Mouse (Mus musculus) midbrain, embryonic 10.5 days (tissue): ENCODE data around the gene Mab21l3. TPM values are rescaled to one million over a fixed set of nuclear protein-coding genes. Genes with fewer than 3 reads are reported as not detected.

Source experiments
- DNase-seq: peaks from one replicate; pipeline ENCODE4 v3.0.0-alpha.2; 2017; ENCODE audit warnings: low spot score
- H3K27ac ChIP-seq: fragments of 300-500 bp; sonication (generic); replicated peaks from 2 replicates; pipeline ENCODE4 v1.5.1; 2016; ENCODE audit warnings: mild to moderate bottlenecking
- H3K27me3 ChIP-seq: fragments of 300-500 bp; sonication (generic); 2 replicates; pipeline ENCODE4 v1.6.1; 2016; ENCODE audit warnings: low read depth, mild to moderate bottlenecking; ENCODE audit not compliant: poor library complexity, severe bottlenecking
- H3K36me3 ChIP-seq: fragments of 300-500 bp; sonication (generic); 2 replicates; pipeline ENCODE4 v1.6.1; 2016; ENCODE audit warnings: mild to moderate bottlenecking, moderate library complexity
- H3K4me1 ChIP-seq: fragments of 300-500 bp; sonication (generic); 2 replicates; pipeline ENCODE4 v1.6.1; 2016
- H3K4me3 ChIP-seq: fragments of 300-500 bp; sonication (generic); 2 replicates; pipeline ENCODE4 v1.5.1; 2016; ENCODE audit warnings: mild to moderate bottlenecking, moderate library complexity
- H3K9me3 ChIP-seq: fragments of 300-500 bp; sonication (generic); replicated peaks from 2 replicates; pipeline ENCODE4 v1.6.1; 2016; ENCODE audit warnings: mild to moderate bottlenecking
- WGBS: fragments of 180-500 bp; shearing (Covaris S2); methylation state at CpG from one replicate; pipeline ENCODE4 v1.1.7; 2016; 5-methylcytosine and 5-hydroxymethylcytosine counted together
- polyA plus RNA-seq: library from polyadenylated mRNA; unstranded; fragments of >200 nt; fragmentation: Nextera tagmentation; extraction: Ambion mirVana; gene quantifications from 2 replicates; pipeline ENCODE4 v1.2.1, GENCODE M21; 2016

The Mab21l3 gene
- polyA plus RNA-seq, 1 experiment from 2014 or later = 0.43 TPM

GRCm38 (mm10) chr3:101873061-101873675 lies 24.4 kb upstream of the Mab21l3 start:
- Histone ChIP-seq H3K36me3 (0 out of 2 replicates have a peak, but pooled peaks cover 4% of the 10 kb centered on the region), H3K4me3 (no peak overlapping the region), H3K27me3 (peaks cover 8% of the 10 kb centered on the region), H3K9me3 (no peaks in the 10 kb centered on the region), H3K27ac (no peak overlapping the region), H3K4me1 (peaks cover 21% of the 10 kb centered on the region)
- no peak for DNase-seq
- WGBS = 87% methylated on average over 7 of the region's 7 CpGs

DNA sequence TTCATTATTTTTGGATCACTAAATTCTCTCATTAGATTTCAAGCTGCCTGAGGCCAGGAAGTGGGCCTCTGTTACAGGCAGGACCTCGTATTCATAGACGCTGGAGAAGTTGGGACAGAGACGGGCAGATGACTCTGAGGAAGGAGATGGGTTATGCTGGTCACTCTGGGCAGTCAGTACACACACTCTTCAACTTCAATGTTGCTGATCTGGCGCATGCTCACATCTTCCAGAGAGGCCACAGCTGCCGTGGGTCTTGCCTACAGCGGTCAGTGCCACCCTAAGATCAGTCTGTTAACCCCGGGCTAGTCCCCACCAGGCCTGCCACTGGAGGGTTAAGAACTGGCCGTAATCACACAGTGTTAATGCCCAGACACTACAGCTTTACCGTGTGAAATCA lies 23.2 kb upstream of the Mab21l3 start:
- peaks cover 15% of the 10 kb centered on the region for H3K4me1 ChIP-seq
- H3K4me3 ChIP-seq = no peak overlapping the region
- no peaks in the 10 kb centered on the region for H3K36me3 ChIP-seq
- no peak for DNase-seq
- peaks cover 8% of the 10 kb centered on the region for H3K27me3 ChIP-seq
- no peak overlapping the region for H3K27ac ChIP-seq
- H3K9me3 ChIP-seq = no peaks in the 10 kb centered on the region
- 91% methylated on average over 9 of the region's 9 CpGs for WGBS

GRCm38 (mm10) chr3:101867001-101867421 lies 18.3 kb upstream of the Mab21l3 start:
- Histone ChIP-seq H3K4me3 (no peak overlapping the region), H3K9me3 (no peaks in the 10 kb centered on the region), H3K4me1 (no peaks in the 10 kb centered on the region), H3K27ac (no peak overlapping the region), H3K36me3 (peaks cover 8% of the 10 kb centered on the region; the same call in 1 of the 2 replicates), H3K27me3 (no peaks in the 10 kb centered on the region)
- DNase-seq = no peak
- 82% methylated on average over 4 of the region's 4 CpGs for WGBS

- Histone ChIP-seq H3K27me3 (no peaks in the 10 kb centered on the region), H3K9me3 (no peaks in the 10 kb centered on the region), H3K27ac (no peak overlapping the region), H3K4me1 (peaks cover 6% of the 10 kb centered on the region), H3K36me3 (peaks cover 8% of the 10 kb centered on the region; the same call in 1 of the 2 replicates), H3K4me3 (no peak overlapping the region)
- 85% methylated on average over 3 of the region's 3 CpGs for WGBS
- no peak for DNase-seq
Measured at GRCm38 (mm10) chr3:101861856-101862255, 13.1 kb upstream of the Mab21l3 start.

- H3K27ac ChIP-seq = no peak overlapping the region
- peaks cover 8% of the 10 kb centered on the region; the same call in 1 of the 2 replicates for H3K36me3 ChIP-seq
- no peak overlapping the region for H3K4me3 ChIP-seq
- 84% methylated on average over 7 of the region's 7 CpGs for WGBS
- H3K27me3 ChIP-seq = no peaks in the 10 kb centered on the region
- H3K9me3 ChIP-seq = no peaks in the 10 kb centered on the region
- peaks cover 6% of the 10 kb centered on the region for H3K4me1 ChIP-seq
- DNase-seq = no peak
Measured at GRCm38 (mm10) chr3:101860151-101860550, 11.4 kb upstream of the Mab21l3 start.

DNA sequence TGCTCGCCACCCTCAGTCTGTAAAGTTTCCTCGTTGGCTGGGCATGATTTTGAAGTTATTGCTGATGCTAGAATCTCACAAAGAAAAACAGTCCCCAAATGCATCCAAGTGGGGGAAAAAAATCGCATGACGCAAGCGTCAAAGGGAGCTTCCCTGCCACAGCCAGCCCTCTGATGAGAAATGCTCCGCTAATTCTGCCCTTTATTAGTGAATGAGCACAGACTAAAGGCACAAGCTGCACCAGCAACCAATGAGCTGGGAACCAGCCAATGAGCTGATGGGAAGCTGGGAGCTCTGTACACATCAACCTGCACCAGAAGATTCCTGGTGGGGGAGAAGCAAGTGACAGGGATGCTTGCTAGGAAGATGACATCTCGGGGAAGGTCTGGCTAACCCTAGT lies 11.0 kb upstream of the Mab21l3 start:
- DNase-seq = no peak
- Histone ChIP-seq H3K4me1 (peaks cover 6% of the 10 kb centered on the region), H3K27me3 (no peaks in the 10 kb centered on the region), H3K4me3 (no peak overlapping the region), H3K27ac (no peak overlapping the region), H3K36me3 (peaks cover 8% of the 10 kb centered on the region; the same call in 1 of the 2 replicates), H3K9me3 (no peaks in the 10 kb centered on the region)
- 69% methylated on average over 7 of the region's 7 CpGs for WGBS

- Histone ChIP-seq H3K4me1 (no peaks in the 10 kb centered on the region), H3K4me3 (no peak overlapping the region), H3K27me3 (no peaks in the 10 kb centered on the region), H3K27ac (no peak overlapping the region), H3K36me3 (no peaks in the 10 kb centered on the region), H3K9me3 (no peaks in the 10 kb centered on the region)
- no peak for DNase-seq
- WGBS = 75% methylated on average over 1 of the region's 1 CpGs
Measured at GRCm38 (mm10) chr3:101854075-101854474, 5.3 kb upstream of the Mab21l3 start.

- Histone ChIP-seq H3K27me3 (no peaks in the 10 kb centered on the region), H3K4me1 (no peaks in the 10 kb centered on the region), H3K27ac (no peak overlapping the region), H3K9me3 (no peaks in the 10 kb centered on the region), H3K4me3 (no peak overlapping the region), H3K36me3 (no peaks in the 10 kb centered on the region)
- DNase-seq = no peak
- 84% methylated on average over 6 of the region's 6 CpGs for WGBS
Measured at GRCm38 (mm10) chr3:101851363-101851762, 2.6 kb upstream of the Mab21l3 start.

DNA sequence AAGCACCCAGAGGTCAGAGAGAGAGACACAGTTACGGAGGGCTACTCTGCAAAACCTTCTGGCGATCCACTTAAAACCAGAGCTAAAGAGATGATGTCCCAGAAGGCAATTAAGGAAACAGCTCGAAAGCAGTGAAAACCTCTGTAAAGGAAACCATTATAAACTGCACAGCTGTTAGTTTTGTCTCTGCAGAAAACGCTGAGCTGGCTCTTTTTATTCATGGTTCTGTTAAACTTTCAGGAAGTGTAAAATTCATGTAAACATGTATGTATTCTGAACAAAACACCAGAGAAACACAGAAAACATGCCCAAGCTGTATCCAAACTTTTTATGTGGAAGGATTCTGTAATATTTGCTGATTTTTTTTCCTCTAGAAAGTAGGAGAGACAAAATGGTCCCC lies 2.7 kb downstream of the Mab21l3 start:
- DNase-seq = no peak
- Histone ChIP-seq H3K36me3 (no peaks in the 10 kb centered on the region), H3K9me3 (no peaks in the 10 kb centered on the region), H3K4me1 (no peaks in the 10 kb centered on the region), H3K4me3 (no peak overlapping the region), H3K27ac (no peak overlapping the region), H3K27me3 (no peaks in the 10 kb centered on the region)
- 86% methylated on average over 4 of the region's 4 CpGs for WGBS

- Histone ChIP-seq H3K27ac (no peak overlapping the region), H3K9me3 (no peaks in the 10 kb centered on the region), H3K4me3 (no peak overlapping the region), H3K4me1 (no peaks in the 10 kb centered on the region), H3K27me3 (no peaks in the 10 kb centered on the region), H3K36me3 (no peaks in the 10 kb centered on the region)
- DNase-seq = no peak
- 86% methylated on average over 7 of the region's 7 CpGs for WGBS
Measured at GRCm38 (mm10) chr3:101842372-101843094, 6.2 kb downstream of the Mab21l3 start.

- no peak overlapping the region for H3K27ac ChIP-seq
- no peaks in the 10 kb centered on the region for H3K9me3 ChIP-seq
- DNase-seq = no peak
- 87% methylated on average over 9 of the region's 9 CpGs for WGBS
- no peaks in the 10 kb centered on the region for H3K27me3 ChIP-seq
- H3K4me3 ChIP-seq = no peak overlapping the region
- H3K36me3 ChIP-seq = no peaks in the 10 kb centered on the region
- peaks cover 20% of the 10 kb centered on the region for H3K4me1 ChIP-seq
Measured at GRCm38 (mm10) chr3:101839327-101839726, 9.4 kb downstream of the Mab21l3 start.

DNA sequence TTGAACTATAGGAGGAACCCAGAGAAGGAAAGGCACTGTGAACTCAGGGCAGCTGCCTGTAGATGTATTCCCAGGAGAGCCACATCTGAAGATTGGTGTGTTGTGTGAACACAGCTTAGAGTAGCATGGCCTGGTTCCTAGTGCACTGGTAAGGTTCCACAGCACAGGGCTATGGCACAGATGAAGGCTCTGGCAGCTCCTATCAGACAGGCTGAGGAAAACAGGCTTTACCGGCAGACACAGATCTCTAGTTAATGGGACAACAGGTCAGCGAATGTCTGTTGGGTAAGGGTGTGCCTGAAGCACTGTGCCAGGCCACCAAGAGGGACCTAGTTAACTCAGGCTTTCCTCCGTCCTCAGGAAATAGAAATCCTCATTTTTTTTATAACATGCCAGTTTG lies 11.8 kb downstream of the Mab21l3 start:
- Histone ChIP-seq H3K4me3 (no peak overlapping the region), H3K9me3 (no peaks in the 10 kb centered on the region), H3K27me3 (0 out of 2 replicates have a peak, but pooled peaks cover 5% of the 10 kb centered on the region), H3K36me3 (no peaks in the 10 kb centered on the region), H3K4me1 (peaks cover 21% of the 10 kb centered on the region), H3K27ac (peak overlapping the region; percentile 79; the same call in 1 of the 2 replicates)
- DNase-seq = no peak
- 87% methylated on average over 3 of the region's 3 CpGs for WGBS

- H3K36me3 ChIP-seq = no peaks in the 10 kb centered on the region
- peaks cover 25% of the 10 kb centered on the region for H3K4me1 ChIP-seq
- WGBS = 71% methylated on average over 5 of the region's 5 CpGs
- H3K9me3 ChIP-seq = no peaks in the 10 kb centered on the region
- DNase-seq = no peak
- H3K27ac ChIP-seq = peak overlapping the region; percentile 79
- 0 out of 2 replicates have a peak, but pooled peaks cover 5% of the 10 kb centered on the region for H3K27me3 ChIP-seq
- H3K4me3 ChIP-seq = peak overlapping the region; percentile 41
Measured at GRCm38 (mm10) chr3:101836532-101836931, 12.2 kb downstream of the Mab21l3 start.
